ENCODE assay signal across 8 mouse cellular contexts in genomic region chr6:90737376-90737775, GRCm38 (mm10).
DNase-seq lines count a peak whose midpoint lies in the region; ATAC-seq lines count a peak whose summit lies in the region.

No protein-coding gene starts in this region.

- H3K36me3 ChIP-seq in forebrain, embryonic 10.5 days (replicated peaks), result peaks cover 5% of the 10 kb centered on the region; the same call in 1 of the 2 replicates
- H3K36me3 ChIP-seq in heart, embryonic 15.5 days, result no peaks in the 10 kb centered on the region
- H3K36me3 ChIP-seq in liver, embryonic 13.5 days, result no peaks in the 10 kb centered on the region
- no peaks in the 10 kb centered on the region for H3K36me3 ChIP-seq in stomach, embryonic 14.5 days (ENCODE audit: control insufficient read depth, insufficient read depth, low read length)

- no peaks in the 10 kb centered on the region for H3K9me3 ChIP-seq in forebrain, embryonic 10.5 days
- H3K9me3 ChIP-seq in heart, embryonic 15.5 days (replicated peaks), result no peaks in the 10 kb centered on the region
- no peaks in the 10 kb centered on the region for H3K9me3 ChIP-seq in liver, embryonic 13.5 days (replicated peaks)
- H3K9me3 ChIP-seq in stomach, embryonic 14.5 days (ENCODE audit: control insufficient read depth, low read depth, low read length), result no peaks in the 10 kb centered on the region

- H3K27ac ChIP-seq in forebrain, embryonic 10.5 days, result peak overlapping the region; percentile 85; the same call in 1 of the 2 replicates
- H3K27ac ChIP-seq in heart, embryonic 15.5 days, result peak overlapping the region; percentile 89
- H3K27ac ChIP-seq in liver, embryonic 13.5 days, result no peak overlapping the region
- no peak overlapping the region for H3K27ac ChIP-seq in stomach, embryonic 14.5 days (ENCODE audit: low read length)

- peaks cover 15% of the 10 kb centered on the region for H3K27me3 ChIP-seq in forebrain, embryonic 10.5 days (ENCODE audit: poor library complexity, severe bottlenecking)
- no peaks in the 10 kb centered on the region for H3K27me3 ChIP-seq in heart, embryonic 15.5 days
- H3K27me3 ChIP-seq in liver, embryonic 13.5 days, result peaks cover 48% of the 10 kb centered on the region
- H3K27me3 ChIP-seq in stomach, embryonic 14.5 days (ENCODE audit: control insufficient read depth, insufficient read depth, low read length), result no peaks in the 10 kb centered on the region

- H3K4me2 ChIP-seq in heart, embryonic 15.5 days, result peak overlapping the region; percentile 93
- peak overlapping the region; percentile 95 for H3K4me2 ChIP-seq in liver, embryonic 13.5 days
- peak overlapping the region; percentile 88 for H3K4me2 ChIP-seq in stomach, embryonic 14.5 days (replicated peaks; ENCODE audit: low read depth, low read length)

- peaks cover 38% of the 10 kb centered on the region for H3K4me1 ChIP-seq in forebrain, embryonic 10.5 days
- H3K4me1 ChIP-seq in heart, embryonic 15.5 days (replicated peaks), result peaks cover 44% of the 10 kb centered on the region
- peaks cover 41% of the 10 kb centered on the region for H3K4me1 ChIP-seq in liver, embryonic 13.5 days (replicated peaks)
- peaks cover 13% of the 10 kb centered on the region; the same call in 1 of the 2 replicates for H3K4me1 ChIP-seq in stomach, embryonic 14.5 days (ENCODE audit: control insufficient read depth, insufficient read depth, low read length)

- peak; percentile 71 for ATAC-seq in heart, embryonic 15.5 days (replicated peaks; ENCODE audit: insufficient number of reproducible peaks, insufficient read depth, low FRiP score, low read depth)
- peak; percentile 65 for ATAC-seq in liver, embryonic 13.5 days (ENCODE audit: low read depth)
- ATAC-seq in stomach, embryonic 14.5 days (ENCODE audit: insufficient number of reproducible peaks, insufficient read depth, low FRiP score, low read depth), result peak; percentile 78

- peak overlapping the region; percentile 82 for H3K4me3 ChIP-seq in forebrain, embryonic 10.5 days
- peak overlapping the region; percentile 89 for H3K4me3 ChIP-seq in heart, embryonic 15.5 days
- peak overlapping the region; percentile 74 for H3K4me3 ChIP-seq in liver, embryonic 13.5 days (replicated peaks)
- H3K4me3 ChIP-seq in stomach, embryonic 14.5 days (ENCODE audit: low read depth, low read length), result peak overlapping the region; percentile 58

- DNase-seq in CD8-positive naive resting alpha-beta T cell, adult 2 months (ENCODE audit: low read depth in 2 of 2, low spot score in 2 of 2), result peak; percentile 89 to 93
- peak; percentile 91 for DNase-seq in c-Kit-positive CD71-negative TER-119-negative erythroid progenitor cells, embryonic 14.5 days (ENCODE audit: low read depth)
- DNase-seq in forebrain, embryonic 10.5 days (ENCODE audit: extremely low spot score, low spot score), result peak; percentile 90
- DNase-seq in kidney, postnatal 14 days, result peak; percentile 93
- DNase-seq in liver, embryonic 13.5 days, result peak; percentile 81
- peak; percentile 90 to 91 for DNase-seq in natural killer cell, adult 2 months (ENCODE audit: low spot score in 2 of 2)

- 1% methylated on average over 12 of the region's 12 CpGs for WGBS in forebrain, embryonic 10.5 days
- WGBS in heart, embryonic 15.5 days, result 2% methylated on average over 12 of the region's 12 CpGs
- WGBS in liver, embryonic 13.5 days (ENCODE audit: insufficient replicate concordance), result under 1% methylated on average over 12 of the region's 12 CpGs
- 2% methylated on average over 12 of the region's 12 CpGs for WGBS in stomach, embryonic 14.5 days

- H3K9ac ChIP-seq in heart, embryonic 15.5 days, result peak overlapping the region; percentile 90
- H3K9ac ChIP-seq in liver, embryonic 13.5 days, result peak overlapping the region; percentile 65
- no peak overlapping the region for H3K9ac ChIP-seq in stomach, embryonic 14.5 days (replicated peaks; ENCODE audit: low read depth, low read length)

Comparison
In these comparisons a context has a peak if more than half of its experiments do, and no peak if none do; other contexts are left out.
1. H3K27ac ChIP-seq: peak in forebrain, embryonic 10.5 days (single experiment) and heart, embryonic 15.5 days (single experiment); none in liver, embryonic 13.5 days (single experiment) and stomach, embryonic 14.5 days (single experiment).
2. Peak in every context shown above with its lines, with median percentiles within 50 percentile points of each other: DNase-seq, H3K4me3 ChIP-seq, ATAC-seq and H3K4me2 ChIP-seq.